Mouse (Mus musculus): ENCODE measurements around the gene Slc12a3.

Gene Slc12a3

GRCm38 (mm10) chr8:94408443-94409080 lies 79.6 kb downstream of the Slc12a3 start:
- DNase-seq: no peak

DNA sequence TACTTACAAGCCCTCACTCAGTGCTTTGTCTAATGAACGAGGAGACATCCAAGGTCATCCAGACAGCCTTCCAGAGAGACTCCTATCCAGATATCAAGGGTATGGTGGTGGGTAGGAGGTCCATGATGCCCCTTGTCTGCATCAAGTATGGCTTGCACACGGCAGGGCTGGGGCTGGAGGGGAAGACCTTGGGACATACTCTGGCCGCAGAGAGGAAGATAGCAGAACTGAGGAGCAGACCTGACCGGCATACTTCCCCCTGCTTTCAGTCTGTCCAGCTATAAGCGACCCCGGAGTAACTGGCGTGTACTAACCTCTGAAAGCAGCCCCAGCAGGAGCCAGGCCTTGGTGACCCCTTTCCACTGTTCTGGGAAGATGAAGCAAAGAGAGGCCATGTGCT lies 80.5 kb downstream of the Slc12a3 start:
- DNase-seq: no peak

- DNase-seq: no peak
Measured at GRCm38 (mm10) chr8:94412518-94412917, 83.5 kb downstream of the Slc12a3 start.

GRCm38 (mm10) chr8:94413509-94413908 lies 84.5 kb downstream of the Slc12a3 start:
- DNase-seq: no peak

DNA sequence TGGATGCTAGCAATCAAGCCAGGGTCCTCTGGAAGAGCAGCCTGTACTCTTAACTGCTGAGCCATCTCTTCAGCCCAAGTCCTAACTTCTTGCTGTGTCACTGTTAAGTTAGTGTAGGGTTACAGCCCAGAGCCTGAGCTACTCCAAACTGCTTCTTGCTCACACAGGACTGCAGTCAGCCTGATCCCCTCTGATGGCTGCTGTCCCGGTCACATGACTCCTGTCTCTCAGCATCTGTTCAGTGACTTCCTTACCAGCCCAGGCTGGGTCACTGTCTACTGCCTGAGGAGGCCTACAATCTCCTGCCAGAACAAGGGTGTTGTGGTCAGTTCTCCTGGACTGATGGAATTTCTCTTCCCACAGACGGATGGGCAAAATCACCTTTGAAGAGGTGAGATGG lies 86.2 kb downstream of the Slc12a3 start:
- no peak for DNase-seq

Measured in cerebellum, adult 8-10 months (tissue).